Mouse (Mus musculus) adrenal gland, adult 2 months (tissue): ENCODE measurements around the gene N4bp3. TPM values are rescaled to one million over a fixed set of nuclear protein-coding genes. Genes with fewer than 3 reads are reported as not detected.
A peak's percentile ranks its signal among the peaks of the same experiment; 100 is the strongest.
"Not testable (repeated sequence)": the region's sequence is repeated elsewhere in the genome, so short reads cannot be mapped to it uniquely, and the experiment has no call there.

Experiments
- DNase-seq: peaks from one replicate; pipeline ENCODE4 v3.0.0; 2021
- polyA plus RNA-seq: library from polyadenylated mRNA; depleted of rRNA; stranded (reverse); fragments of >200 nt; gene quantifications from 2 replicates; pipeline ENCODE4 v1.2.3, GENCODE M21; 2012
- total RNA-seq, 2 experiments: library from RNA; stranded (reverse); gene quantifications; 2 replicates each; pipeline ENCODE4 v1.2.3; 2021

N4bp3 gene
- total and polyA plus RNA-seq, 3 experiments: 5.3 to 10.5 (median 9.3) TPM

DNA sequence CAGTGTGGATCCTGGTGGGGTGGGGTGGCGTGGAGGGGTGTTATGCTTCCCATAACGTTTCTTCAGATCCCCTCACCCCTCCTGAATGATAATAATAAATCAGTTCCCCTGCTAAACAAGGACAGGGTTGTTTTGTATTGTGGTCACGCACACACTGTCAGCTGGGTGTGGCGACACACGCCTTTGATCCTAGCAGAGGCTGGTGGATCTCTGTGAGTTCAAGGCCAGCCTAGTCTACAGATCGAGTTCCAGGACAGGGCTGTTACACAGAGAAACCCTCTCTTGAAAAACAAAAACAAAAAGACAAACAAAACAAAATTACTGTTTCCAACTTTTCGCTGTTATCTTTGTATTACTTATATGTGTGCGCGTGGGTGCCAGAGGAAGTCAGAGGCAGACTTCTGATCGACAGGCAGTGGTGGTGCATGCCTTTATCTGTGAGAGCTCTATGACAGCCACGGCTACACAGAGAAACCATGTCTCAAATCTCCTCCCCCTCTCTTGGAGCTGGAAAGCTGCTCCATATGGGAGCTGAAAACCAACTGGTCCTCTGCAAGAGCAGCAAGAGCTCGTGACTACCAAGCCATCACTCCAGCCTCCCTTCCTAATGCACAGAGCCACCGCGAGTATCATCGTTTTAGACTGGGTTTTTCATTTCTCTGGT, 20.9 kb downstream of the N4bp3 start:
- DNase-seq: peak; percentile 54

DNA sequence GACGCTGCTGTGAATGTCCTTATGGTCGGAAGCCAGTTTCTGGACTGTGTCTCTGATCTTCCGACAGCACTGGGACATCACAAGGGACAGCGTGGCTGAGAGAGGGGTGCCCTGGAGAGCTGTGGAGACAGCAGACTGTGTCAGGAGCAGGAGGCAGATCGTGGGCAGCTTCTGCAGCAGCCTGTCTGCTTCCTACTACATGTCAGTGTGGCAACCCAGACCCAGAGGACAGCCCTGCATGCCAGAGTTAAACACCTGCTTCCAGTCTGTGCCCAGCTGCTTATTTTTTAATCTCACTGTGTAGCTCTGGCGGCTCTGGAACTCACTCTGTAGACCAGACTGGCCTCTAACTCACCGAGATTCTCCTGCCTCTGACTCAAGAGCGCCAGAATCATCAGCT, 22.7 kb downstream of the N4bp3 start:
- DNase-seq: no peak

DNA sequence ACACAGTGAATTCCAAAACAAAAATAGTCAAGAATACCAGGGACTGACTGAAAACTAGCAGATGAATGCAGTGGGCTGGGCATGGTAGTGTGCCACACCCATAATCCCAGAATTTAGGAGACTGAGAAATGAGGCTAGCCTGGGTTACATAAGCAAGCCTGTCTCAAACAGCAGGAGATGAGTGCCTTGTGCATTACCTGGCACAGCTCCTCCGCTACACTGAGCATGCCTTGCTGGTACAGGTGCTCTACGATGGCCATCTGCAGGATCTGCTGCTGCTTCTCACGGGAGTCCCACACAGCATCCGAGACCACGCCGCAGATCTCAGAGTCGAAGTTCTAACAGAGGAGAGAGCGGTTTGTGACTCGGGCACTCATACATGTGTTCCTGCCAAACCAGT, 23.2 kb downstream of the N4bp3 start:
- no peak for DNase-seq

DNA sequence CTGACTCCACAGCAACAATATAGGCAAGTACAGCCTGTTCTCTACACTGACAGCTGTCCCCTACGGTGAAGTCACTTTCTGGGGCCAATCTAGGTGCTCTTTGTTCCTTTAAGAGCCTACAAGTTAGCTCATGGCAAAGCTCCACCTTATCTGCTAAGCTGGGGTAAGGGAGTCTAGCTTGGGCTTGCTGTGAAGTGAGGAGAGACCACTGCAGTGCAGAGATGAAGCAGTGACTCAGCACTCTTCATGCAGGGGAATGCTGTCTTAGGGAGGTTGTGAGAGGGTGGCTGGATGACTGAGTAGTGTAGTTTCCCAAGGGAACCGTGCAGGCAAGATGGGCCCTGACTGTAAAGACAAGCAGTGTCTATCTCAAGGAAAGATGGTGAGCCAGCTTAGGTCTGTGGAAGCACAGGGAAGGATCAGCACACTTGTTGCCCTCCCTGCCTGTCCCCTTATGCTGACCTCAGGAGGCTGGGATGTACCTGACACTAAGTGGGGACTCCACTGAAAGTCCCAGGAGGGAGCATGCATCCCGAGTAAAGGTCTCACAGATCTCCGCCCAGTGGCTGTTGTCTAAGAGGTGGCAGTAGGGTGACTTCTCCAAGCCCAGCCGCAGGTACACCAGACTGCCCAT, 25.3 kb downstream of the N4bp3 start:
- no peak for DNase-seq

DNA sequence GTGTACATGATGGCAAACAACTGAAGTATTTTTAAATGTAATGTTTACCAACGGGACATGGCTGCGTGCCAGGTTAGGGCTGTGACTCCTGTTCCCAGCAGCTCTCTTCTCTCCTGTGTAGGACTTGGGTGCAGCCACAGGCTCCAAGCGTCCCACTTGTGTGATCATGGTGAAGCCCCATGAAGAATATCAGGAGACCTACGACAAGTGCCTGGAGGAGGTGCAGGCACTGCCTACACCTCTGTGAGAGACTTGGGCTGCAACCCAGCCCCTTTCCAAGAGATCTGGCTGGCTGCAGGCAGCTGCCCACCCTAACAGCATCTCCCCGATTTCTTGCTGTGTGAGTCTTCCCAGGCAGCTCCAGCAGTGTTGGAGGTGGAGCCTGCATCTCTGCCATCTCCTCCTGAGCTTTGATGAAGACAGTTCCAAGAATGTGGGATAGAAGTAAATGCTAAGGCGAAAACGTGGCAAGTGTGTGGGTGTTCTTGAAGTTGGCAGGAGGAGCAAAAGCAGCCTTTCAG, 27.6 kb downstream of the N4bp3 start:
- no peak for DNase-seq

DNA sequence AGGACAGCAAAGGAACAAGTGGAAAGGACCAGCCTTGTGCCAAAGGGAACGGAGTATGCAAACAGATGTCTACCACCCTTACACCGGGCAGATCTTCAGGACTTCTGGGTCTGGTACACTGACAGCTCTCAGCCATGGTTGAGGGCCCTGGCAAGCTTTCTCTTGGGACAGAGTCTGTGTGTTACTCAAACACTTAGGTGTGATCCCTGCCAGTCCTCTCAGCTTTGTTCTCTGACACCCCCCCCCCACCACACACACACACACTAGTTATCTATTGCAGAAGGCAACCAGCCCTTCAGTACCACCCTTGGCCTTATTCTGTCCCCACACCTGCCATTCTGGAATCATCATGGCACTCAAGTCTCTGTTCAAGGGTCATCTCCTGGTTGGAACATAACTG, 28.9 kb downstream of the N4bp3 start:
- DNase-seq: no peak

DNA sequence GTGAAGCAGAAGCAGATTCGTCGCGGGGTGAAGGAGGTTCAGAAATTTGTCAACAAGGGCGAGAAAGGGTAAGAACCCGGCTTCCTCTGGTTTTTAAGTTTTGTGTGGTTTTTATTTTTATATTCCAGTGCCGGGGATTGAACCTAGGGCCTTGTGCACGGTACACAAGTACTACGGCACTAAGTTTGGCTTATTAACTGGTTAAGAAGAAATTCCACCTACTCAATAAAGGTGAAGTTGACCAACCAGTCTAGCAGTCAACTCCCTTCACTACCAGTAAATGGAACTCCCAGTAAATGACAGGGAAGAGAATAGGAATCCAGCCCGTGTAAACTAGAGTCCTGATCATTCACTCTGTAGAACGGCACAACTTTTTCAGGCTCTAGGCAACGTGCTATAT, 30.6 kb downstream of the N4bp3 start:
- DNase-seq: no peak

DNA sequence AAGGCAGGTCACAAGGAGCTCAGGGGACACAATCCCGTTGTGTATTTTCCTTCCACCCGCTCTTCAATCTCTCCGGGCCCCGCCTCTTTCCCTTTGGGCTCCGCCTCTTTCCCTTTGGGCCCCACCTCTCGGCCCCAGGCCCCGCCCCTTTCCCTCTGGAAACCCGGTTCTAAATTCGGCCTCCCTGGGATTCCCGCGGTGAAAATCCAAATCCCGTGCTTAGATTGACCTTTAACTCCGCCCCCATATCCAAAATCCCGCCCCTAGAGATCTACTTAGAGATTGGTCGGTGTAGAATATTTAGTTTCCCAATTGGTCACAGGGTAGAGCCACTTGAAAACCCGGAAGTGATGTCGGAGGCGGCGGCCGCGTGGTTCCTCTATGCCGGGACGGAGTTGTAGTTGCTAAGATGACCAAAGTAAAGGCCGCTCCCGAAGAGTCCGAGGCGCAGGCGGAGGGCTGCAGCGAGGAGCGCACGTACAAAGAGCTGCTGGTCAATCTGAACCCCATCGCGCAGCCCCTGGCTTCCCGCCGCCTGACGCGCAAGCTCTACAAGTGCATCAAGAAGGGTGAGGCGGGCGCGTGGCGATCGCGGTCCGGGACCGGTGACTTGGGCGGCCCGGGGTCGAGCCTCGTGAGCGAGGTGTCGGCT, 31.1 kb downstream of the N4bp3 start, which contains the start of gene Nhp2:
Gene Nhp2, plus strand, starts transcription at position 327 of the 652 bp plus-strand sequence.
- DNase-seq: peak; percentile 96

DNA sequence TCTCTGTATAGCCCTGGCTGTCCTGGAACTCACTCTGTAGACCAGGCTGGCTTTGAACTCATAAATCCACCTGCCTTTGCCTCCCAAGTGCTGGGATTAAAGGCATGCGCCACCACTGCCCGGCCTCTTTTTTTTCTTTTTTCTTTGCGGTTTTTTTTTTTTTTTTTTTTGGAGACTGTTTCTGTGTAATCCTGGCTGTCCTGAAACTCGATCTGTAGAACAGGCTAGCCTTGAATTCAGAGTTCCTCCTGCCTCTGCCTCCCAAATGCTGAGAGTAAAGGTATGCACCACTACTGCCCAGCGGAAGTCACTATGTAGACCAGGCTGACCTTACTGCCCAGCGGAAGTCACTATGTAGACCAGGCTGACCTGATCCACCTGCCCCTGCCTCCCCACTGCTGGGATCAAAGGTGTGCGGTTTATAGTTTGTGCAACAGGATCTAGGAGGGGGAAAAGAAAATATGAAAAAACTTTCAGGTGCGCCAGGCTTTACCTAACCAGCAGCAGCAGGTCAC, 31.7 kb downstream of the N4bp3 start:
- DNase-seq: no peak

DNA sequence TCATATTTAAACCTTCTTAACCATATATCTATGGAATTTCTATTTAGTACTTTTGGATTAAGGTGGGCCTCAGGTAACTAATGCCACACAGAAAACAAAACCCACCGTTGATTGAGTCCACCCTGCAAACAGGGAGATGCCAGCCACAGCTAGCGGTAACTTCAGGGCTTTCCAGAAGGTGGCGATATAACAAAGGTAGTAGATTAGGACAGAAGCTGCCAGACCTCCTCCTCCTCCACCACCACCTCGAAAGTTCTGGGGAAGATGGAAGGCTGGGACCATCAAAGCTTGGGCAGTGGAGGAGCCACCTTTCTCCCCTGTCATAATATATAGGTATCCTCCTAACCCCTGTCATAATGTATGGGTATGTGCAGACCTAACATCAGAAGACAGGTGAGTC, 32.9 kb downstream of the N4bp3 start:
- DNase-seq: peak; percentile 73

DNA sequence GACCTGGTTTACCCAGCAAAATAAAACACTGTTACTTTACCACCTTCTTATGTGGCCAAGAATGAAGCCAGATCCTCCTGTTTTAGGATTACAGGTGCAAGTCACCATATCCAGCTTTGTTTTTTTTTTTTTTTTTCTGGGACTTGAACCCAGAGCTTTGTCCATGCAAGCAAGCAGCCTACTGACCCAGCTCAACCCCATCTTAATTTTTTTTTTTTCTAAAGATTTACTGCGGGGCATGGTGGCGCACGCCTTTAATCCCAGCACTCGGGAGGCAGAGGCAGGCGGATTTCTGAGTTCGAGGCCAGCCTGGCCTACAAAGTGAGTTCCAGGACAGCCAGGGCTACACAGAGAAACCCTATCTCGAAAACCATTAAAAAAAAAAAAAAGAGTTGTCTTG, 34.5 kb downstream of the N4bp3 start:
- not testable (repeated sequence) for DNase-seq

DNA sequence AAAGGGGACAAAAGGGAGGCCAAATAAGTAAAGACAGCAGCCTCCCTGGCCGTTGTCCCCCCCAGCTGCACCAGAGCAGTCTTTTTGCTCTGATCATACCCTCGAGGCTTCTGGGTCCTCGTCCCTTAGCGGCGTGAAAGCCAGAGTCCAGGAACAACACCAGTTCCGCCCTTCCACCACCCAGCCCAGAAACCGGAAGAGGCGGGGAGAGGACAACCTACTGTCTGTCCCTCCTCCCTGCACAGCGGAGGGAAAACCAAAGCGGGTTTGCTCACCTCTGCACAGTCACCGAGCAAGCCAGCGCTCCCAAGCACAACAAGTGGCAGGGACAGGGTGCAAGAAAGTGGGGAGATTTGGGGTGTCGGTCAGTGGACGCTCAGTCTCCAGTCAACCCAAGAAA, 35.0 kb downstream of the N4bp3 start:
- DNase-seq: peak; percentile 89

DNA sequence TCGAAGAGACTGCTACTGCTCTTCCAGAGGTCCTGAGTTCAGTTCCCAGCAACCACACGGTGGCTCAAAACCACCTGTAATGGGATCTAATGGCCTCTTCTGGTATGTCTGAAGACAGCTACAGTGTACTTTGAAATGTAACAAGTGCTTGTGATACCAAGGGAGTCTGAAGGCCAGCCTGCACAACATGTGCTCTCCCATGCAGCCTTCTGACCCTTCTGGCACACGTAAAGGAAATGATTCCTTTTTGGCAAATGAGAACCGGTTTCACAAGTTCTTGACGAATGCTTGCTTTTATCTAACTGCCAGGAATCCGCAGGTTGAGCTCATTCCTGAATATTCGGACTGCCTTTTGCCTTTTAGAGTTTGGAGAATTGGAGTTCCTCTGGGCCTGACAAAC, 35.5 kb downstream of the N4bp3 start:
- DNase-seq: no peak

DNA sequence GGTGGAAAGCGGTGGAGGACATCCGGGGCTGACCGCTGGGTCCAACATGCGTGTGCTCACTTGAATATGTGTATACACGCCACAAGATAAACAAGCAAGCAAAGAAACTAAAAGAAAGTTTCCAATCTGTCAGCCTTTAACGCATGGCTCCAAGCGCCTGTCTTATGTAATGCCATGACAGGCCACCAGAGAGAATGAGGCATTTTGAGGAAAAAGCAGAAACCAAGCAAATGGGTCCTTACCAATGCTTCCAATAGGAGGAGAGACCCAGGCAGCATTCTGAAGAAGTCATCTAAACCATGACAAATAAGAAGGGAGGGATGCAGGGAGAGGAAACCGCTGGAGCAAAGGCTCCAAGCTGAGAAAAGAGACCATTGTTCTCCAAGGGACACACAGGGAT, 36.4 kb downstream of the N4bp3 start:
- DNase-seq: no peak

DNA sequence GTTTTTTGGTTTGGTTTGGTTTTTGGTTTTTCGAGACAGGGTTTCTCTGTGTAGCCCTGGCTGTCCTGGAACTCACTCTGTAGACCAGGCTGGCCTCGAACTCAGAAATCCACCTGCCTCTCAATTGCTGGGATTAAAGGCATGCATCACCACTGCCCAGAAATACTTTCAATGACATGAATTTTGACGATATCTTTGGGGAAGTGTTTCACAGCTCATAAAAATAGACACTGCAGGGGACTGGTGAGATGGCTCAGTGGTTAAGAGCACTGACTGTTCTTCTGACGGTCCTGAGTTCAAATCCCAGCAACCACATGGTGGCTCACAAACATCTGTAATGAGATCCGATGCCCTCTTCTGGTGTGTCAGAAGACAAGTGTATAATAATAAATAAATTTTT, 40.7 kb downstream of the N4bp3 start:
- not testable (repeated sequence) for DNase-seq

DNA sequence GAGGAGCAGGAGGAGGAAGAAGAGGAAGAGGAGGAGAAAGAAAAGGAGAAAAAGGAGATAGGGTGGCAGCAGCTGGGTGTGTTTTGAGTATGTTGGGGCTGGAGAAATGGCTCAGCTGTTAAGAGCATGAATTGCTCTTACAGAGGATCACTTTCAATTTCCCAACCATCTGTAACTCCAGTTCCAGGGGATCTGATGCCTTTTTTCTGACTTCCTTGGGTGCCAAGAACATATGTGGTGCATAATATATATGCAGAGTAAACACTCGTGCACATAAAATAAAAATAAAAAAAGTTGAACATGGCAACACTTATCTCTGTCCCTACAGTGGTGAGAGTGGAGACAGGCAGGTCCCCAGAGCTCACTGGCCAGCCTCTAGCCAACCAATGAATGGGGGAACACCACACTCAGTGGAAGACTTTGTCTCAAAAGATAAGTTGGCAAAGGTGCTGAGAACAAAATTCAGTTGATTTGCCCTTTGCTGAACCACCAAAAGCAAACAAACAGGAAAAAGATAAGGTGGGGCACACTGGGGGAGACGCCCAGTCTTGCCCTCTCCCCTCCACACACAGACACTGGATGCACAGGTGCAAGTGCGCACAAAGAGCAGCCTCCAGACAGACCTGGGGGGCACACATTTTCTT, 41.3 kb downstream of the N4bp3 start:
- DNase-seq: no peak

DNA sequence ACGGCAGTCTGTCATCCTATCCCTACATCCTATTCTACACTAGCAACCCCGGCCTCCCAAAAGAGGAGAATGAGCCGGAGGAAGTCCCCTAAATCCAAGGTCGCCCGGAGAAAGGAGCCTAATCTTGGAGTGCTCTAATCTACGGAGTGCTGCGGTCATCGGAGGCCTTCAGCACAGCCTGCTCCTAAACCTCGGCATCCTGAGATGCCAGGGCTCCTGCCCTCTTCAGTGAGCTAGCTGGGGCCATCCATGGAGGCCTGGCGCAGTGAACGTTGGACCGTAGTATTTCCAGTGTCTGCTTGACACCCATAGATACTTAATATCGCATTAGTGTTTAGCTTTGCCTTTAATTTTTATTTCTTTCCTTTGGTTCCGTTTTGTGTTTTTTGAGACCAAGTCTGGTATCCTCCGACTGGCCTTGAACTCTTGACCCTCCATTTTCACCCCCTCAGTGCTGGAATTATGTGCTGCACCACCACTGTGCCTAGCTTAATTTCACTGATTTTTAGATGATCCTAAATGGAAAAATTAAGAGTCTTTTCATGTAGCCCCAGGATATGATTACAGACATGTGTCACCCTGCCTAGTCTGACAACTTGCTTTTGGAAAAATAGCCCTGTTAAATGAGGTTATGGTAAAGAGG, 43.4 kb downstream of the N4bp3 start:
- DNase-seq: no peak

DNA sequence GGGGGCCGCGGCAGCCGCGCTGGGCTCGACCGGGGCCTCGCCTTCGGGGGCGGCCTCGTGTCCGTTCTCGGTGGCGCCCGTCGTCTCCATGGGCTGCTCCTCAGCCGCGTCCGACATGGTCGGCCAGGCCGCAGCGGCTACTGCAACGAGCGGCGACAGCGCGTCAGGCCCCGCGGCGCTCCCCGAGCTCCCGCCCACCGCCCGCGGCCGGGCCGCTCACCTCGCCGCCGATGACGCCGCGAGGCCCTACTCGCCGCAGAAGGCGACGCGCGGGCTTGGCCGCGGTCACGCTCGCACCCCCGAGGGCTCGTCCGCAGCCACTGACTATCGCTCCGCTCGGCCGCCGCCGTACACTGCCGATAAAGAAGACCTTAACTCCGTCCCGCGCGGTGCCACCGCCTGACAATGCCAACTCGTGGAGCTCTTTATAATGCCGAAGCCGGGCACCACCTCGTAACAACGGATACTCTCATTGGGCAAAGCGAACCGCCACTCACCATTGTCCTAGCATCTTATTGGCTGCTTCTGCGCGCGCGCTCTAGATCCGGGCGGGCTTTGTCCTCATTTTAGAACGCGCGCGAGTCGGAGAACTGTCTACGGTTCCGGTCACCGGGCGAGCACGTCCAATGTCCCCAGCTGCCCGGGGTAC, 44.1 kb downstream of the N4bp3 start, which contains the start of gene Hnrnpab:
Gene Hnrnpab, minus strand, starts transcription at position 401 of the 649 bp plus-strand sequence.
- peak; percentile 98 for DNase-seq

DNA sequence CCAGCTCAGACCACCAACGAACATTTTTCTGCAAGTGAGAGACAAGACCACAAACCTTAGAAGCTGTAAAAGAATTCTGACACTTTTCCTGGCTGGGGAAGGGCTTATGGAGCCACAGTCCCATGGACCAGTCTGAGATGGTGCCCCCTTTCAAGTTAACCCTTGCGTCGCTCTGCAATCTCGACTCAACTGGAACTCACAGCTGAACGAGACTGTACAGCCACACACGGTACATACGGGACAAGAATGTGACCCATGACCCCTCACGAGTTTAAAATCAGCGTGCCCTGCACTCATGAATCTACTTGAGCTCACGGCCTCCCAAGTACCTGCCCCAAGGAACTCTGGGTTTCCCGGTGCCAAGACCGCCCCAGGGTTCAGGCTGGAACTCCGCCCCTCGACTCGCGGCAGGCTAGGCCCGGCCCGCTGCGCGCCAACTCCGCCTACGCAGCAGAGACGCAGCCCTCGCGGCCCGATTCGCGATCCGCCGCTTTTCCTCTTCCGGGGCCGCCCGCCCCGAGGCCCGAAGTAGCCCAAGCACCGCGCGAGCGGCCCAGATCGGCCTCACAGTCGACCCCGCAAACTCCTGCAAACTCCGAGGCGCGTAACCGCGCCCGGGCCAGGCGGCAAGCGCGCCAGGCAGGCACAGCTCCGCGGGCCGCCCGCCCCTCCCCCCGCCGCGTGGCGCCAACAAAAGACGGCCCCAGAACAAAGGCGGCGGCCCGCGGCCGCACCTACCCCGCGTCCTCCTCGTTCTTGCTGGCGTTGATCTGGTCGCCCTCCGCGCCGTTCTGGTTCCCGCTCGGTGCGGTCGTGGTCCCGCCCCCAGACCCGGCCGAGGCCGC, 44.8 kb downstream of the N4bp3 start:
- DNase-seq: peak; percentile 96

DNA sequence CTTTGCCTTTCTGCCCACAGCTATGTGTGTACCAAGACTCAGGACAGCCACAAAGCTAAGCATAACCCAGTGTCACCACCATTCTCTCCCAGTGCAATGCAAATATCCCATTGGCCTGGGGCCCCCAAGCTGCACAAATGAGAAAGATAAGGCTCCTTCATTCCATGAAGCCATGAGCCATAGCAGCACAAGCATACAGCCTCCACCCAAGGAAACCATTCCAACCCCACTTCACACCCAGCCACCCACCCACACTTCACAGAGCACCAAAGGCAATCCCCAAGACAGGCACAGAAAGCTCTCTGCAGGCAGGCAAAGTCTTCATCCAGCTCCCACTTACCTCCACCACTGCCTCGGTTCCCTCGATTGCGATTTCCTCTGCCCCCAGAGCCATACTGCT, 48.4 kb downstream of the N4bp3 start:
- no peak for DNase-seq
